Mouse (Mus musculus): ENCODE results near the gene Cluh.

DNA sequence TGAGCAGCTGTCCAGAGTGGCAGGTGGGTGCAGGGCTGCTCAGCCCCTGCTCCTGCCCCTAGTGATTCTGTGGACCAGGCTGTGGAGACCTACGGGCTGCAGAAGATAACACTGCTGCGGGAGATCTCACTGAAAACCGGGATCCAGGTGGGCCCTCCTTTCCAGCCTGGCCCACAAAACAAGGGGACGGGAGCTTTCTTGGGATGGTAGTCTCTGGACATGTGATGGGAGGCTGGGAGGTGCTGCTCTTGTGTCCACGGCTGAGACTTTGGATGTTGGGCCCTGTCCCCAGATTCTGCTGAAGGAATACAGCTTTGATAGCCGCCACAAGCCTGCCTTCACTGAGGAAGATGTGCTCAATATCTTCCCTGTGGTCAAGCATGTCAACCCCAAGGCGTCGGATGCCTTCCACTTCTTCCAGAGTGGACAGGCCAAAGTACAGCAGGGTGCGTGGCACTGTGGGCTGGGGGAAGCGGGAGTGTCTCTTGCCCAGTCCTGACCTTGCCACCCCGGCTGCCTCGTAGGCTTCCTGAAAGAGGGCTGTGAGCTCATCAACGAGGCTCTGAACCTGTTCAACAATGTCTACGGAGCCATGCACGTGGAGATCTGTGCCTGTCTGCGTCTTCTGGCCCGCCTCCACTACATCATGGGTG lies 16.5 kb downstream of the Cluh start:
- TF ChIP-seq POLR2A (IDR thresholded peaks at IDR 0.05; ENCODE audit: borderline replicate concordance, insufficient read depth, low read length) (no peak), CTCF (IDR thresholded peaks at IDR 0.05; ENCODE audit: borderline replicate concordance, insufficient read depth, low read depth, low read length) (no peak)
